Mouse (Mus musculus) heart, postnatal 0 days (tissue): ENCODE results near the gene Ifnz.
"Not testable (repeated sequence)": the region's sequence is repeated elsewhere in the genome, so short reads cannot be mapped to it uniquely, and the experiment has no call there.

ENCODE experiments used
- CTCF ChIP-seq: IDR thresholded peaks from 2 replicates; pipeline ENCODE4 v1.5.1; 2016; ENCODE audit warnings: antibody characterized with exemption, control low read depth, low read depth
- EP300 ChIP-seq: IDR thresholded peaks from 2 replicates; pipeline ENCODE4 v1.6.1; 2016; ENCODE audit warnings: antibody characterized with exemption, low read depth

- TF ChIP-seq CTCF, EP300: not testable (repeated sequence)
Measured at GRCm38 (mm10) chr4:88780320-88780719, 1.6 kb upstream of the Ifnz start.
